Mouse (Mus musculus) ovary, adult 2 months (tissue): ENCODE results near the gene Gm20683. TPM values are rescaled to one million over a fixed set of nuclear protein-coding genes. Genes with fewer than 3 reads are reported as not detected.

Source experiments
- polyA plus RNA-seq: library from polyadenylated mRNA; depleted of rRNA; stranded (reverse); fragments of >200 nt; gene quantifications from 2 replicates; pipeline ENCODE4 v1.2.3, GENCODE M21; 2012; rRNA removed

Gene Gm20683
- polyA plus RNA-seq, 1 experiment = 92.8 TPM

Other genes with a start within 250 kb of the Gm20683 start
- gene Gng13, start 124.6 kb downstream of the Gm20683 start, polyA plus RNA-seq = 2.7 and 3.5 TPM in 2 replicates
- 12.0 and 22.1 TPM in 2 replicates for gene Chtf18, start 114.3 kb downstream of the Gm20683 start, polyA plus RNA-seq
- 82.3 and 86.0 TPM in 2 replicates for gene Rpusd1, start 114.1 kb downstream of the Gm20683 start, polyA plus RNA-seq
- 0.94 and 1.2 TPM in 2 replicates for gene Mslnl, start 105.7 kb downstream of the Gm20683 start, polyA plus RNA-seq
- 33.2 and 39.7 TPM in 2 replicates for gene Msln, start 87.4 kb downstream of the Gm20683 start, polyA plus RNA-seq
- gene Narfl, start 68.0 kb downstream of the Gm20683 start, polyA plus RNA-seq = 24.6 and 29.5 TPM in 2 replicates
- 86.4 and 90.9 TPM in 2 replicates for gene Haghl, start 56.1 kb downstream of the Gm20683 start, polyA plus RNA-seq
- gene Ccdc78, start 55.2 kb downstream of the Gm20683 start, polyA plus RNA-seq = 17.5 and 18.6 TPM in 2 replicates
- gene Fam173a, start 48.9 kb downstream of the Gm20683 start, polyA plus RNA-seq = 159 and 201 TPM in 2 replicates
- 2.5 TPM in 1 of 2 replicates, not detected in the other for gene AC134908.4, start 46.1 kb downstream of the Gm20683 start, polyA plus RNA-seq
- gene Metrn, start 44.6 kb downstream of the Gm20683 start, polyA plus RNA-seq = 100 and 135 TPM in 2 replicates
- gene Fbxl16, start 32.7 kb downstream of the Gm20683 start, polyA plus RNA-seq = 5.4 and 6.6 TPM in 2 replicates
- 58.5 and 62.1 TPM in 2 replicates for gene Wdr24, start 18.1 kb downstream of the Gm20683 start, polyA plus RNA-seq
- gene Jmjd8, start 12.9 kb downstream of the Gm20683 start, polyA plus RNA-seq = 68.4 and 97.3 TPM in 2 replicates
- gene Stub1, start 8.4 kb downstream of the Gm20683 start, polyA plus RNA-seq = 198 and 215 TPM in 2 replicates
- gene Rhbdl1, start 4.5 kb downstream of the Gm20683 start, polyA plus RNA-seq = 62.2 and 86.4 TPM in 2 replicates
- gene Rhot2, start 3.1 kb upstream of the Gm20683 start, polyA plus RNA-seq = 128 and 135 TPM in 2 replicates
- gene Wdr90, start 19.7 kb upstream of the Gm20683 start, polyA plus RNA-seq = 96.6 and 108 TPM in 2 replicates
- gene Mcrip2, start 27.0 kb upstream of the Gm20683 start, polyA plus RNA-seq = 280 and 319 TPM in 2 replicates
- 252 TPM in 2 replicates for gene Mettl26, start 33.3 kb upstream of the Gm20683 start, polyA plus RNA-seq
- 2.3 and 3.1 TPM in 2 replicates for gene Wfikkn1, start 39.1 kb upstream of the Gm20683 start, polyA plus RNA-seq
- gene Rab40c, start 78.0 kb upstream of the Gm20683 start, polyA plus RNA-seq = 55.7 and 59.0 TPM in 2 replicates
- gene Pigq, start 103.2 kb upstream of the Gm20683 start, polyA plus RNA-seq = 167 and 173 TPM in 2 replicates
- gene Nhlrc4, start 103.2 kb upstream of the Gm20683 start, polyA plus RNA-seq = 30.0 and 56.2 TPM in 2 replicates
- 0.11 and 0.17 TPM in 2 replicates for gene A930017K11Rik, start 110.8 kb upstream of the Gm20683 start, polyA plus RNA-seq
- gene Capn15, start 144.0 kb upstream of the Gm20683 start, polyA plus RNA-seq = 76.4 and 78.9 TPM in 2 replicates
- gene Rab11fip3, start 227.8 kb upstream of the Gm20683 start, polyA plus RNA-seq = 38.3 and 41.6 TPM in 2 replicates
- gene Decr2, start 248.6 kb upstream of the Gm20683 start, polyA plus RNA-seq = 15.3 and 15.4 TPM in 2 replicates